Mouse (Mus musculus) heart, postnatal 0 days (tissue): ENCODE measurements around the gene Slco4a1.

ENCODE experiments used
- CTCF ChIP-seq: IDR thresholded peaks from 2 replicates; pipeline ENCODE4 v1.5.1; 2016; ENCODE audit warnings: antibody characterized with exemption, control low read depth, low read depth
- EP300 ChIP-seq: IDR thresholded peaks from 2 replicates; pipeline ENCODE4 v1.6.1; 2016; ENCODE audit warnings: antibody characterized with exemption, low read depth

DNA sequence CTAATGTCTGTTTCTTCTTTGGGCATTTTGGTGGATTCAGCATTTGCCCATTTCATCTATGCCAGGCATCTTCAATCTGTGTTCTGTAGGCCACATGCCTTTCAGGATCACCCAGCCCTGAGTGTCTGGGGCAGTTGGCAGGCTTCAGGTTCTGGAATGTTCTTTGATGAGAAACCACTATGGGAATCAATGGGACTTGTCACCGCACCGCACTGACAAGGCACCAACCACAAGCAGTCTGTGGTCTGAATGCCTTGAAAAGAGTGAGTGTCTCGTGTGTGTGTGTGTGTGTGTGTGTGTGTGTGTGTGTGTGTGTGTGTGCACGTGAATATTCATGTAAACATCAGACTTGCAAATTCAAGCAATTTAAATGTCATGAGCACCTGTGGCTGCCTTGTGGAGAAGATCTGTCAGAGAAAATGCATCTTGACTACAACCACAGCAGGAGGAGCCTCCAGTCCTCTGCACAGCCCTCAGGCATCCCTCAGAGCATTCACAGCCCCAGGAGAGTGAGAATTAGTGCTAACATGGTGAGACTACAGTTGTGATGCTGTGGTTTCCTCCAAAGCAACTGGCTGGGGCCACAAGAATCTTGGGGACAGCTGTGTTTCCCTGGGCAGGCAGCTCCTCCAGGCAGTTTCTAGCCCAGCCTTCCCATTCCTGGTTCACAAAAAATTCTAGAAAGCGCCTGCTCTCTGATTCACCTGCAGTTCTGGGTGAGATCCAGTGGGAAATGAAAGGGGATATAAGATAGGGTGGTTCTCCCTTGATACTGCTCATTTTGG lies 65.6 kb downstream of the Slco4a1 start:
- no peak for TF ChIP-seq CTCF
- TF ChIP-seq EP300 = no peak
